Mouse (Mus musculus): ENCODE measurements around the gene Prpf6.
A peak's percentile ranks its signal among the peaks of the same experiment; 100 is the strongest.

The Prpf6 gene

DNA sequence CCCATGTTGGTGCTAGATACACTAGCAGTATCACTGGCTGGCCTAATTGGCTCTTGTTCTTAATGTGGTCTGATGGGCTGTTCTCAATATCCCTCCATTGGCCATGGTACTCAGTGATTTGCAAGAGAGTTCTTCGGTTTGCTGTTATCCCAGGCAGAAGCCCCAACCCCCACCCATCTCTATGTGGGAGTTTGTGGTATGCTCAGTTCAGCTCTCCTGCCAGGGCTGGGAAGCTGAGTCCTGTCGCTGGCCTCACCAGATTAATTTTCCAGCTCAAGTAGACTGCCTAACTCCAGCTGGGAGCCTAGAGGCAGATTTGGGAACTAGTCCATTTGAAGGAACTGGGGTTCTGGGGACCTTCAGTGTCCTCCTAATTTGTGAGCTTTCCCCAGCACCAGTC is 65.8 kb downstream of the Prpf6 start:
- no peak for DNase-seq (ENCODE audit: low read depth, low spot score)

GRCm38 (mm10) chr2:181658528-181658927 is 66.9 kb downstream of the Prpf6 start:
- no peak for DNase-seq (ENCODE audit: low read depth, low spot score)

- DNase-seq (ENCODE audit: low read depth, low spot score), result no peak
Measured at GRCm38 (mm10) chr2:181658930-181659555, 67.4 kb downstream of the Prpf6 start.

- peak; percentile 58 for DNase-seq (ENCODE audit: low read depth, low spot score)
Measured at GRCm38 (mm10) chr2:181659609-181660055, 68.0 kb downstream of the Prpf6 start.

- DNase-seq (ENCODE audit: low read depth, low spot score), result no peak
Measured at GRCm38 (mm10) chr2:181662620-181663297, 71.1 kb downstream of the Prpf6 start.

GRCm38 (mm10) chr2:181663298-181663630 is 71.6 kb downstream of the Prpf6 start:
- DNase-seq (ENCODE audit: low read depth, low spot score), result no peak

- DNase-seq (ENCODE audit: low read depth, low spot score), result no peak
Measured at GRCm38 (mm10) chr2:181670285-181670912, 78.7 kb downstream of the Prpf6 start.

- DNase-seq (ENCODE audit: low read depth, low spot score), result no peak
Measured at GRCm38 (mm10) chr2:181670913-181671311, 79.2 kb downstream of the Prpf6 start.

- DNase-seq (ENCODE audit: low read depth, low spot score), result peak; percentile 25
Measured at GRCm38 (mm10) chr2:181671326-181671725, 79.7 kb downstream of the Prpf6 start, which contains the start of gene Sox18. Gene Sox18, minus strand, starts transcription at chr2:181671640.

DNA sequence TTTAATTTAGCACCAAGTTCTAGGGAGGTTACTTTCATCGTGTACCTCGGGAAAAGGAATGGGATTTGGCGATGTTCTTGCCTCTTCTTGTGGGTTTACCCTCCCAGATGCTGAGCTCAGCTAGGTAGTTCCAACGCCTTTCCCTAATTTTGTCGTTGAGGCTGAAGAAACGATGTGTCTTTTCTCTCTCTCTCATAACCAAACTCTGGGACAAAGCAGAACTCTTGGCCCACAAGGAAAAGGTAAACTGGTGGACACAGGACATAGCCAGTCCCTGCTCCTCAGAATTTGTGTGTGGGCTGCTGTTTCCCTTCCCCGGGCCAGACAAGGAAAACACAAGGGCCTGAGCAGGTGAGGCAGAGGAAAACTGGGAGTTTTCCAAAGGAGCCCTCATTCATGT is 80.3 kb downstream of the Prpf6 start:
- no peak for DNase-seq (ENCODE audit: low read depth, low spot score)

- no peak for DNase-seq (ENCODE audit: low read depth, low spot score)
Measured at GRCm38 (mm10) chr2:181673501-181673900, 81.8 kb downstream of the Prpf6 start.

DNA sequence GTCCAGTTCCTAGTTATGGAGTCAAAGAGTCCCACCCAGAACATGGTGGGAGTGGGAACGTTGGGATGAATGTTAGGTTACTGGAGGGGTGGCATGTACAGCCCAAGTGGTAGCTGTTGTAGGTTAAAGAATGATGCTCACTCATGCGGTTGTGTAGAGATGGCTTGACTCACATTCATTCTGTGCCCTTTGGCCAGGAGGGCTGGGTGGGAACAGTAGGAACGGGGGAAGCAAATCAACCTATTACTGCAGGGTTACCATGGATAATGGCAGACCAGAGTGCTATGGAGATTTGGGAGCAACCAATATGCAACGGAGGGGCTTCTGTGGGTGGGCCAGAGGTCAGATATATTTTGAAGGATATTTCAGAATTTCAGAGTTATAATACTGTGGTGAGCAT is 83.3 kb downstream of the Prpf6 start:
- no peak for DNase-seq (ENCODE audit: low read depth, low spot score)

DNA sequence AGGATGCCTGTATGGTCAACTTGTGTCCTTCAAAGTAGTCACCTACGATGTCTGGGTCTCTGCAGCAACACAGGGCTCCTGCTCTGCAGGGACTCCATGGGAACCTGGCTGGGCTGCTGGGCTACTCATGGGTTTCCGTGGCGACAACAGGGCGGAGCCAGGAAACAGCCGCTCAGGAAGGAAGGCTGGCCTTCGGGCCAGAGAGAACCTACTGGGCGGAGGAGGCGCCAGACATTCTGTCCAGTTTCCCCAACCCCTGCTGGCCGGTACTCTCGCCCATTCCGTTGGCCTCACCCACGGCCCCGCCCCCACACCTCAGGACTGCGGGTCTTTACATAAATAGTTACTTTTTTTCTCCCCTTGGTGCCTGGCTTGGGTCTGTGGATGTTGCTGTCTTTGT is 83.8 kb downstream of the Prpf6 start:
- peak; percentile 47 for DNase-seq (ENCODE audit: low read depth, low spot score)

GRCm38 (mm10) chr2:181676424-181676823 is 84.8 kb downstream of the Prpf6 start:
- no peak for DNase-seq (ENCODE audit: low read depth, low spot score)

- DNase-seq (ENCODE audit: low read depth, low spot score), result peak; percentile 22
Measured at GRCm38 (mm10) chr2:181677096-181677754, 85.6 kb downstream of the Prpf6 start.

DNA sequence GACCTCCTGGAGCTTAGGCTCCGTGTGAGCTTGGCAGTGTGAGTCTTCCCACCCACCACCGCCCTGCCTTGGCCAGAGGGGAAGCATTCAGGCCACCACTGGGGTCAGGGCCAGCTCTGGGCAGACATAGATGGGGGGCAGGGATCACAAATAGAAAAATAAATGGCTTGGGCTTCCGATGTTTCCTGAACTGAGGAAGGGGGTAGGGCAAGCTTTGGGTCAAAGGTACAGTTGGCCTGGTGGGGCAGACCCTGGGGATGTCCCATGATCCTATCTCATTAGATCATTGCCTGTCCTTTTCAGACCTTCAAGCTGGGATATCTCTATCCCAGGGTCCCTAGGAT is 86.1 kb downstream of the Prpf6 start:
- no peak for DNase-seq (ENCODE audit: low read depth, low spot score)

DNA sequence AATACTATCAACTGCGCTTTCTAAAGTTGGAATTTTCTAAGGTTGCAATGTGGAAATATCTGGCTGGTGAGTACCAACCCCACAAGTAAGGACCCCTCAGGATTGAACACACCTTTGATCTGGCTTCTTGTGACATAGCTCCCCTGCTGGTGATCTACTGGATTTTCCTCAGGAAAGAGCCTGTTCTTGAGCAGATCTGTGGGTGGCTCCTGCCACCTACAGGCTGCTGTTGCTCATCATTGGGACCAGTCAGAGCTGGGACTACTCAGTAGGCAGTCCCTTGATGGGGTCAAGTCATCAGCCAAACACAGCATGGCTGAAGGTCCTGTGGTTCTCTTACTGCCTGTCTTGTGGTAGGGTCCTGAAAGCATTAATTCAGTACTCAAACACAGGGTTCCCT is 87.1 kb downstream of the Prpf6 start:
- peak; percentile 75 for DNase-seq (ENCODE audit: low read depth, low spot score)

GRCm38 (mm10) chr2:181679951-181680715 is 88.5 kb downstream of the Prpf6 start, which contains the start of gene Tcea2:
Gene Tcea2, plus strand, starts transcription at chr2:181680310.
- DNase-seq (ENCODE audit: low read depth, low spot score), result peak; percentile 64

- no peak for DNase-seq (ENCODE audit: low read depth, low spot score)
Measured at GRCm38 (mm10) chr2:181680716-181681117, 89.0 kb downstream of the Prpf6 start.

- no peak for DNase-seq (ENCODE audit: low read depth, low spot score)
Measured at GRCm38 (mm10) chr2:181681978-181682377, 90.3 kb downstream of the Prpf6 start.

- no peak for DNase-seq (ENCODE audit: low read depth, low spot score)
Measured at GRCm38 (mm10) chr2:181683381-181683780, 91.7 kb downstream of the Prpf6 start.

DNA sequence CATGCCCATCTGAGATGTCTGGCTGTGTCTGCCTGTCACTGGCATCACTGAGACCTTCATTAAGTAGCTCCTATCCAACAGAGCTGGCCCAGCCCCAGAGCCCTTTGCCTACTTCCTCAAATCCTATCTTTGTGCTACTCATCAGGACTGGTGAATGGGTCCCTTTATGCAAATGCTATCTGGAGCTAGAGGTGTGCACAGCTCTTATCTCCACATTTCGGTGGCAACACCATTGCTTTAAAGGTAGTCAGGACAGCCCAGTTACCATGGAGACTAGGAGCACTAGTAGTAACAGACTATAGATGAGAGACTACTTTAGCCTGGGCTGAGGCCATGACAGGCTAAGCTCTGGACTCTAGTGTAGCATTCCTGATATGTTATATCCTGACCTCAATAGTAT is 93.0 kb downstream of the Prpf6 start:
- DNase-seq (ENCODE audit: low read depth, low spot score), result no peak

Data from skeletal muscle tissue, adult 2 months (tissue).